8 mouse cellular contexts compared by ENCODE assay signal in the genomic region with DNA sequence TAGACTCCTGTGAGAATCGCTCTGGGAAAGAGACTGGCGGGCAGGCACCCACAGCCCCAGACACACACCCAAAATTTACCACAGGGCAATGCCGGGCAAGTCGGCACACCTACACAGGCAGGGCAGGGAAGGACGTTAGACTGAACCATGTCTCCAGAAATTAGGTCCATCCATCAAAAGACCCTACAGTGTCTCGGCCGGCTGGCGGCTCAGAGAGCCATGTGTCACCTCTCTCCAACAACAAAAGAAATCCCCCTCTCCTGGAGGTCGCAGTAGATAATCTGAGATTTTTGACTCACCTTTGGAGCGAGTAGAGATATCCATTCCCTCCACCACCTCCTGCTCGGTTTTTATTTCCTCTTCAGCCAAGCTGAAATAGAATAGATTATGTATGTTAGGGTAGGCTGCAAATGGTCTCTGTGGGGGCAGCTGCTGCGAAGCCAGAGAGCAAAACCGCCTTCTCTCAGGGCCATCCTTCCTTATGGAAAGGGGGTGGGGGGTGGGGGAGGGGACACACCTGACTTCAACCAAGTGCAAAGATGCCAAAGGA. TPM values are rescaled to one million over a fixed set of nuclear protein-coding genes. Genes with fewer than 3 reads are reported as not detected.
DNase-seq lines count a peak whose midpoint lies in the region; ATAC-seq and TF ChIP-seq lines count a peak whose summit lies in the region.

No protein-coding gene starts in this region.

- H3K27me3 ChIP-seq in kidney, postnatal 0 days (ENCODE audit: insufficient read depth, low read length), result no peaks in the 10 kb centered on the region
- no peaks in the 10 kb centered on the region for H3K27me3 ChIP-seq in embryonic facial prominence, embryonic 13.5 days
- no peaks in the 10 kb centered on the region for H3K27me3 ChIP-seq in hindbrain, embryonic 16.5 days (replicated peaks; ENCODE audit: control insufficient read depth, insufficient read depth, low read length)
- no peaks in the 10 kb centered on the region for H3K27me3 ChIP-seq in midbrain, embryonic 16.5 days (ENCODE audit: control insufficient read depth, insufficient read depth, low read depth, low read length)

- peak overlapping the region; percentile 54 for H3K9ac ChIP-seq in kidney, postnatal 0 days (ENCODE audit: low read depth, low read length)
- H3K9ac ChIP-seq in embryonic facial prominence, embryonic 13.5 days, result peak overlapping the region; percentile 65
- peak overlapping the region; percentile 63 for H3K9ac ChIP-seq in hindbrain, embryonic 16.5 days (ENCODE audit: low read depth, low read length)
- H3K9ac ChIP-seq in midbrain, embryonic 16.5 days (ENCODE audit: low read depth, low read length), result peak overlapping the region; percentile 68

- no peak for ATAC-seq in kidney, postnatal 0 days (replicated peaks; ENCODE audit: low FRiP score, low read depth)
- ATAC-seq in embryonic facial prominence, embryonic 13.5 days (ENCODE audit: insufficient number of reproducible peaks, insufficient read depth, low FRiP score, low TSS enrichment, low read depth), result no peak
- no peak; the same call in none of the 2 replicates for ATAC-seq in hindbrain, embryonic 16.5 days
- ATAC-seq in midbrain, embryonic 16.5 days, result peak; percentile 18; the same call in 1 of the 2 replicates

- H3K9me3 ChIP-seq in kidney, postnatal 0 days (replicated peaks; ENCODE audit: low read length), result no peaks in the 10 kb centered on the region
- H3K9me3 ChIP-seq in embryonic facial prominence, embryonic 13.5 days, result no peaks in the 10 kb centered on the region
- no peaks in the 10 kb centered on the region for H3K9me3 ChIP-seq in hindbrain, embryonic 16.5 days (ENCODE audit: control insufficient read depth, low read length)
- H3K9me3 ChIP-seq in midbrain, embryonic 16.5 days (replicated peaks; ENCODE audit: control insufficient read depth, low read length, poor library complexity, severe bottlenecking), result no peaks in the 10 kb centered on the region

- H3K4me3 ChIP-seq in kidney, postnatal 0 days (replicated peaks; ENCODE audit: low read depth, low read length), result no peak overlapping the region
- no peak overlapping the region for H3K4me3 ChIP-seq in embryonic facial prominence, embryonic 13.5 days
- peak overlapping the region; percentile 28 for H3K4me3 ChIP-seq in hindbrain, embryonic 16.5 days (ENCODE audit: low read length)
- H3K4me3 ChIP-seq in midbrain, embryonic 16.5 days (ENCODE audit: low read depth, low read length), result peak overlapping the region; percentile 21

- peaks cover 66% of the 10 kb centered on the region for H3K4me1 ChIP-seq in kidney, postnatal 0 days (replicated peaks; ENCODE audit: insufficient read depth, low read length)
- H3K4me1 ChIP-seq in embryonic facial prominence, embryonic 13.5 days, result peaks cover 81% of the 10 kb centered on the region
- H3K4me1 ChIP-seq in hindbrain, embryonic 16.5 days (ENCODE audit: control insufficient read depth, insufficient read depth, low read depth, low read length), result peaks cover 72% of the 10 kb centered on the region
- peaks cover 75% of the 10 kb centered on the region for H3K4me1 ChIP-seq in midbrain, embryonic 16.5 days (ENCODE audit: control insufficient read depth, insufficient read depth, low read length)

- 0 out of 2 replicates have a peak, but pooled peaks cover 13% of the 10 kb centered on the region for H3K36me3 ChIP-seq in kidney, postnatal 0 days (ENCODE audit: insufficient read depth, low read length)
- H3K36me3 ChIP-seq in embryonic facial prominence, embryonic 13.5 days, result peaks cover 34% of the 10 kb centered on the region
- H3K36me3 ChIP-seq in hindbrain, embryonic 16.5 days (ENCODE audit: control insufficient read depth, insufficient read depth, low read length), result peaks cover 9% of the 10 kb centered on the region
- peaks cover 6% of the 10 kb centered on the region; the same call in 1 of the 2 replicates for H3K36me3 ChIP-seq in midbrain, embryonic 16.5 days (ENCODE audit: control insufficient read depth, insufficient read depth, low read length)

- 20% methylated on average over 13 of the region's 13 CpGs for WGBS in kidney, postnatal 0 days
- WGBS in embryonic facial prominence, embryonic 13.5 days, result 25% methylated on average over 13 of the region's 13 CpGs
- 17% methylated on average over 13 of the region's 13 CpGs for WGBS in hindbrain, embryonic 16.5 days
- 21% methylated on average over 13 of the region's 13 CpGs for WGBS in midbrain, embryonic 16.5 days

- peak overlapping the region; percentile 37; the same call in 1 of the 2 replicates for H3K4me2 ChIP-seq in kidney, postnatal 0 days (ENCODE audit: low read length)
- H3K4me2 ChIP-seq in embryonic facial prominence, embryonic 13.5 days, result peak overlapping the region; percentile 40
- H3K4me2 ChIP-seq in hindbrain, embryonic 16.5 days (ENCODE audit: low read length), result peak overlapping the region; percentile 83
- H3K4me2 ChIP-seq in midbrain, embryonic 16.5 days (ENCODE audit: low read length), result peak overlapping the region; percentile 61

- no peak for TF ChIP-seq CTCF in kidney, postnatal 0 days (IDR thresholded peaks at IDR 0.05; ENCODE audit: low read depth)

- peak overlapping the region; percentile 96 for H3K27ac ChIP-seq in kidney, postnatal 0 days
- peak overlapping the region; percentile 89 for H3K27ac ChIP-seq in embryonic facial prominence, embryonic 13.5 days
- peak overlapping the region; percentile 93 for H3K27ac ChIP-seq in hindbrain, embryonic 16.5 days (ENCODE audit: low read depth, low read length)
- peak overlapping the region; percentile 86 for H3K27ac ChIP-seq in midbrain, embryonic 16.5 days (ENCODE audit: low read length)

- DNase-seq in kidney, postnatal 0 days (ENCODE audit: low spot score), result no peak
- DNase-seq in kidney, postnatal 25 days, result no peak
- DNase-seq in thymus, adult 18-20 months, result no peak
- DNase-seq in gastrocnemius, postnatal 10 days, result no peak
- DNase-seq in cerebellum, adult 8-10 months, result no peak

RNA-seq across cellular contexts. Expression of gene Zmynd8, which starts 23.3 kb away (rescaled TPM):
- 39.6 and 41.7 TPM in 2 replicates for polyA plus RNA-seq in kidney, postnatal 0 days (2015; fragmentation: Nextera tagmentation; extraction: Ambion mirVana)
- 61.4 and 62.3 TPM in 2 replicates for polyA plus RNA-seq in embryonic facial prominence, embryonic 13.5 days (2015; fragmentation: Nextera tagmentation; extraction: Ambion mirVana)
- 64.3 and 66.4 TPM in 2 replicates for polyA plus RNA-seq in hindbrain, embryonic 16.5 days (2015; fragmentation: Nextera tagmentation; extraction: Ambion mirVana)
- polyA plus RNA-seq in midbrain, embryonic 16.5 days (2015; fragmentation: Nextera tagmentation; extraction: Ambion mirVana), result 78.7 and 87.3 TPM in 2 replicates
- 10 to 100 TPM; 29.6 to 30.4 TPM for total RNA-seq in gastrocnemius, postnatal 10 days (2021)

Comparison
In these comparisons a context has a peak if more than half of its experiments do, and no peak if none do; other contexts are left out.
1. H3K4me3 ChIP-seq: peak in hindbrain, embryonic 16.5 days (single experiment) and midbrain, embryonic 16.5 days (single experiment); none in kidney, postnatal 0 days (single experiment) and embryonic facial prominence, embryonic 13.5 days (single experiment).
2. Peak in every context shown above with its lines, with median percentiles within 50 percentile points of each other: H3K27ac ChIP-seq, H3K4me2 ChIP-seq and H3K9ac ChIP-seq.